8 mouse cellular contexts compared by ENCODE assay signal in the genomic region with DNA sequence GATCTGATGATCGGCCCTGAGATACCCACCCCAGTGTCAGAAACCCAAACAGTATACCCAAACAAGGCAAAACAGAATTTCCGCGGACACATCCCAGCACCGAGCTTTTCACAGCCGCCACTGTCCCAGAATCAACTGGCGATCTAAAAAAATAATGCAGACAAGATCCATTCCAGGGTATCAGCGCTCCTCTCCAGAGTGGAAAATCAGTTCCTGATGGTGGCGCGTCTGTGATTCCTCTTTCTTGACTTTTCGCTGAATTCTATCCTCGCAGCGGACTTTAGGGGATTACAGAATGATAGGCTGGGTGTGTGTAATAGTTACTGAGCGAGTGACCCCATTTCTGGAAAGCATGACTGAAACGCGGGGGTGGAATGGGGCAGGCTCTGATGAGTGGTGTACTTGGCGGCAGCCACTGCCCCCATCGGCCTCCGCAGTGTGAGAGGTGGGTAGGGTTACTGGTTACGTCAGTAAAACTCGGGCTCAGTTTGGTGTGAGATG. TPM values are rescaled to one million over a fixed set of nuclear protein-coding genes. Genes with fewer than 3 reads are reported as not detected.
DNase-seq lines count a peak whose midpoint lies in the region; ATAC-seq and TF ChIP-seq lines count a peak whose summit lies in the region.

No protein-coding gene starts in this region.

- 19% methylated on average over 20 of the region's 20 CpGs for WGBS in forebrain, embryonic 16.5 days
- WGBS in lung, embryonic 15.5 days = 14% methylated on average over 20 of the region's 20 CpGs

- in situ Hi-C loops in ES-E14 (cut with MboI; ENCODE audit: low sequenced_read_pairs in 2 of 2, unreplicated experiment in 2 of 2) = no loop called here

- H3K4me2 ChIP-seq in forebrain, embryonic 16.5 days (ENCODE audit: low read length) = peak overlapping the region; percentile 68
- H3K4me2 ChIP-seq in lung, embryonic 15.5 days = peak overlapping the region; percentile 62

- no peak for ATAC-seq in forebrain, embryonic 16.5 days
- ATAC-seq in lung, embryonic 15.5 days (ENCODE audit: borderline replicate concordance, extremely low read depth, low FRiP score, low TSS enrichment) = no peak
- ATAC-seq in neutrophil, adult 5-6 weeks (ENCODE audit: extremely low read depth, insufficient number of reproducible peaks, low FRiP score, poor library complexity, severe bottlenecking) = peak; percentile 23; the same call in 1 of the 2 replicates

- H3K27me3 ChIP-seq in forebrain, embryonic 16.5 days (replicated peaks; ENCODE audit: control insufficient read depth, insufficient read depth, low read length) = no peaks in the 10 kb centered on the region
- no peaks in the 10 kb centered on the region for H3K27me3 ChIP-seq in lung, embryonic 15.5 days

- no peaks in the 10 kb centered on the region for H3K9me3 ChIP-seq in ES-E14 (ENCODE audit: control insufficient read depth, insufficient read depth, low read depth, low read length)
- H3K9me3 ChIP-seq in forebrain, embryonic 16.5 days (ENCODE audit: control insufficient read depth, low read length) = no peaks in the 10 kb centered on the region
- no peaks in the 10 kb centered on the region for H3K9me3 ChIP-seq in lung, embryonic 15.5 days

- H3K4me3 ChIP-seq in ES-E14 (ENCODE audit: insufficient read depth in 1 of 2, low read depth in 1 of 2, low read length in 2 of 2, poor library complexity in 1 of 2, severe bottlenecking in 1 of 2) = peak overlapping the region; percentile 90 to 97
- peak overlapping the region; percentile 67 for H3K4me3 ChIP-seq in forebrain, embryonic 16.5 days (replicated peaks; ENCODE audit: low read length)
- H3K4me3 ChIP-seq in lung, embryonic 15.5 days = peak overlapping the region; percentile 64

- intact Hi-C loops in heart, postnatal 14 days (cut with DNase I) = no loop called here

- no peaks in the 10 kb centered on the region; a peak in 1 of 4 replicates for H3K4me1 ChIP-seq in ES-E14 (ENCODE audit: control insufficient read depth in 2 of 2, insufficient read depth in 2 of 2, low read length in 2 of 2, poor library complexity in 1 of 2)
- H3K4me1 ChIP-seq in forebrain, embryonic 16.5 days (replicated peaks; ENCODE audit: control insufficient read depth, insufficient read depth, low read length) = 0 out of 2 replicates have a peak, but pooled peaks cover 3% of the 10 kb centered on the region
- H3K4me1 ChIP-seq in lung, embryonic 15.5 days = no peaks in the 10 kb centered on the region

- peak overlapping the region; percentile 94 for H3K9ac ChIP-seq in ES-E14 (ENCODE audit: insufficient read depth, low read depth, low read length, poor library complexity, severe bottlenecking)
- H3K9ac ChIP-seq in forebrain, embryonic 16.5 days (replicated peaks; ENCODE audit: low read depth, low read length) = peak overlapping the region; percentile 72
- peak overlapping the region; percentile 68 for H3K9ac ChIP-seq in lung, embryonic 15.5 days

- H3K36me3 ChIP-seq in ES-E14 (ENCODE audit: control insufficient read depth, insufficient read depth, low read length, poor library complexity, severe bottlenecking) = no peaks in the 10 kb centered on the region
- H3K36me3 ChIP-seq in forebrain, embryonic 16.5 days (ENCODE audit: control insufficient read depth, insufficient read depth) = no peaks in the 10 kb centered on the region
- no peaks in the 10 kb centered on the region for H3K36me3 ChIP-seq in lung, embryonic 15.5 days

- H3K27ac ChIP-seq in ES-E14 (ENCODE audit: insufficient read depth, low read depth, low read length, poor library complexity, severe bottlenecking) = no peak overlapping the region
- no peak overlapping the region for H3K27ac ChIP-seq in forebrain, embryonic 16.5 days (ENCODE audit: low read length)
- peak overlapping the region; percentile 91 for H3K27ac ChIP-seq in lung, embryonic 15.5 days

- no peak for DNase-seq in ES-E14 (ENCODE audit: low read depth, low spot score)
- peak; percentile 34 for DNase-seq in cerebellum, adult 11 months
- DNase-seq in heart, postnatal 14 days = peak; percentile 42 to 47
- DNase-seq in kidney, postnatal 4 days = peak; percentile 36 to 61
- DNase-seq in thymus, postnatal 10 days (ENCODE audit: low spot score in 2 of 2) = peak; percentile 4 to 15

TF ChIP-seq in ES-E14, 5 proteins besides CTCF, POLR2A, EP300 and RAD21:
- TF ChIP-seq CHD2 (IDR thresholded peaks at IDR 0.05; ENCODE audit: low read depth, low read length) = no peak
- no peak for TF ChIP-seq MAFK (IDR thresholded peaks at IDR 0.05; ENCODE audit: insufficient read depth, low read depth, low read length)
- no peak for TF ChIP-seq ZNF384 (IDR thresholded peaks at IDR 0.05; ENCODE audit: low read depth, low read length)
- no peak for TF ChIP-seq ZC3H11A (IDR thresholded peaks at IDR 0.05; ENCODE audit: borderline replicate concordance, low read depth, low read length)
- TF ChIP-seq HCFC1 (IDR thresholded peaks at IDR 0.05; ENCODE audit: borderline replicate concordance, insufficient read depth, low read length) = no peak

RNA-seq across cellular contexts. Expression of gene Rps6ka3, which starts 46.9 kb away (rescaled TPM):
- total RNA-seq in ES-E14 (2012; rRNA removed) = 9.6 and 10.0 TPM in 2 replicates
- polyA plus RNA-seq in forebrain, embryonic 16.5 days (2015; fragmentation: Nextera tagmentation; extraction: Ambion mirVana) = 3.7 and 4.6 TPM in 2 replicates
- 10 to 100 TPM; 48.6 to 50.8 TPM for total RNA-seq in heart, postnatal 14 days (2021)
- 5.8 and 6.8 TPM in 2 replicates for polyA plus RNA-seq in lung, embryonic 15.5 days (2015; fragmentation: Nextera tagmentation; extraction: Ambion mirVana)
- 26.0 and 27.0 TPM in 2 replicates for total RNA-seq in neutrophil, adult 5-6 weeks (2017)
